Mouse (Mus musculus) hindbrain, postnatal 0 days (tissue): Measurements from ENCODE around the gene Zpbp. TPM values are rescaled to one million over a fixed set of nuclear protein-coding genes. Genes with fewer than 3 reads are reported as not detected.
A peak's percentile ranks its signal among the peaks of the same experiment; 100 is the strongest.

ENCODE experiments used
- ATAC-seq: fragments of 200-750 bp; cut with Nextera tagmentation; 2 replicates; pipeline ENCODE4 v1.8.0; 2017; ENCODE audit warnings: mild to moderate bottlenecking, moderate TSS enrichment, moderate library complexity
- DNase-seq: peaks from one replicate; pipeline ENCODE4 v3.0.0-alpha.2; 2015; ENCODE audit warnings: low spot score
- H3K27ac ChIP-seq: fragments of 300-500 bp; sonication (generic); 2 replicates; pipeline ENCODE4 v1.5.1; 2014; ENCODE audit warnings: mild to moderate bottlenecking
- H3K27me3 ChIP-seq: fragments of 300-500 bp; sonication (generic); 2 replicates; pipeline ENCODE4 v1.6.1; 2014; ENCODE audit warnings: low read length, mixed read lengths; ENCODE audit not compliant: insufficient read depth
- H3K36me3 ChIP-seq: fragments of 300-500 bp; sonication (generic); 2 replicates; pipeline ENCODE4 v1.6.1; 2014; ENCODE audit warnings: low read length, mixed read lengths; ENCODE audit not compliant: insufficient read depth
- H3K4me1 ChIP-seq: fragments of 300-500 bp; sonication (generic); 2 replicates; pipeline ENCODE4 v1.6.1; 2014; ENCODE audit warnings: antibody characterized with exemption, low read length, mixed read lengths; ENCODE audit not compliant: insufficient read depth
- H3K4me2 ChIP-seq: fragments of 300-500 bp; sonication (generic); 2 replicates; pipeline ENCODE4 v1.6.1; 2014; ENCODE audit warnings: low read depth, mild to moderate bottlenecking, low read length, moderate library complexity, mixed read lengths
- H3K4me3 ChIP-seq: fragments of 300-500 bp; sonication (generic); 2 replicates; pipeline ENCODE4 v1.5.1; 2014; ENCODE audit warnings: low read length
- H3K9ac ChIP-seq: fragments of 300-500 bp; sonication (generic); replicated peaks from 2 replicates; pipeline ENCODE4 v1.6.1; 2014; ENCODE audit warnings: mild to moderate bottlenecking, low read length, moderate library complexity, mixed read lengths
- H3K9me3 ChIP-seq: fragments of 300-500 bp; sonication (generic); 2 replicates; pipeline ENCODE4 v1.6.1; 2016; ENCODE audit warnings: low read length, mixed read lengths
- CTCF ChIP-seq: IDR thresholded peaks from 2 replicates; pipeline ENCODE4 v1.5.1; 2016; ENCODE audit warnings: antibody characterized with exemption, control low read depth, low read depth
- WGBS: fragments of 180-500 bp; shearing (Covaris S2); extraction: QIAGEN DNeasy Blood & Tissue Kit; methylation state at CpG from one replicate; pipeline ENCODE4 v1.1.7; 2014; 5-methylcytosine and 5-hydroxymethylcytosine counted together
- polyA plus RNA-seq: library from polyadenylated mRNA; unstranded; fragments of >200 nt; fragmentation: Nextera tagmentation; extraction: Ambion mirVana; gene quantifications from 2 replicates; pipeline ENCODE4 v1.2.1, GENCODE M21; 2015
- total RNA-seq: library from RNA; depleted of rRNA; stranded (reverse); fragments of >200 nt; gene quantifications from 2 replicates; pipeline ENCODE4 v1.2.3, GENCODE M21; 2014; rRNA removed

Zpbp gene
- total and polyA plus RNA-seq, 2 experiments from 2014 or later = 2.7 to 3.4 TPM

- no peak overlapping the region for H3K4me2 ChIP-seq
- no peaks in the 10 kb centered on the region for H3K27me3 ChIP-seq
- no peaks in the 10 kb centered on the region for H3K9me3 ChIP-seq
- no peaks in the 10 kb centered on the region for H3K4me1 ChIP-seq
- WGBS = 89% methylated on average over 5 of the region's 5 CpGs
- H3K4me3 ChIP-seq = no peak overlapping the region
- H3K9ac ChIP-seq = no peak overlapping the region
- TF ChIP-seq CTCF = no peak
- no peak overlapping the region for H3K27ac ChIP-seq
- ATAC-seq = no peak
- no peaks in the 10 kb centered on the region for H3K36me3 ChIP-seq
- DNase-seq = no peak
Measured at GRCm38 (mm10) chr11:11371305-11371704, 90.9 kb downstream of the Zpbp start.

- Histone ChIP-seq H3K4me1 (no peaks in the 10 kb centered on the region), H3K27ac (no peak overlapping the region), H3K9me3 (no peaks in the 10 kb centered on the region), H3K9ac (no peak overlapping the region), H3K4me2 (no peak overlapping the region), H3K4me3 (no peak overlapping the region), H3K27me3 (no peaks in the 10 kb centered on the region), H3K36me3 (no peaks in the 10 kb centered on the region)
- TF ChIP-seq CTCF = no peak
- 80% methylated on average over 3 of the region's 3 CpGs for WGBS
- DNase-seq = no peak
- ATAC-seq = no peak
Measured at GRCm38 (mm10) chr11:11283512-11283911, 178.7 kb downstream of the Zpbp start.

- DNase-seq = no peak
- no peak for ATAC-seq
- H3K36me3 ChIP-seq = no peaks in the 10 kb centered on the region
- no peaks in the 10 kb centered on the region for H3K4me1 ChIP-seq
- TF ChIP-seq CTCF = no peak
- H3K27me3 ChIP-seq = no peaks in the 10 kb centered on the region
- H3K9ac ChIP-seq = no peak overlapping the region
- H3K27ac ChIP-seq = no peak overlapping the region
- H3K9me3 ChIP-seq = no peaks in the 10 kb centered on the region
- no peak overlapping the region for H3K4me2 ChIP-seq
- no peak overlapping the region for H3K4me3 ChIP-seq
Measured at GRCm38 (mm10) chr11:11280128-11280527, 182.1 kb downstream of the Zpbp start.

GRCm38 (mm10) chr11:11257348-11257747 is 204.9 kb downstream of the Zpbp start:
- no peak for TF ChIP-seq CTCF
- 79% methylated on average over 1 of the region's 1 CpGs for WGBS
- no peaks in the 10 kb centered on the region for H3K9me3 ChIP-seq
- H3K27me3 ChIP-seq = no peaks in the 10 kb centered on the region
- H3K36me3 ChIP-seq = no peaks in the 10 kb centered on the region
- ATAC-seq (no peak), DNase-seq (no peak)
- no peaks in the 10 kb centered on the region for H3K4me1 ChIP-seq
- no peak overlapping the region for H3K4me3 ChIP-seq
- no peak overlapping the region for H3K4me2 ChIP-seq
- no peak overlapping the region for H3K27ac ChIP-seq
- no peak overlapping the region for H3K9ac ChIP-seq

DNA sequence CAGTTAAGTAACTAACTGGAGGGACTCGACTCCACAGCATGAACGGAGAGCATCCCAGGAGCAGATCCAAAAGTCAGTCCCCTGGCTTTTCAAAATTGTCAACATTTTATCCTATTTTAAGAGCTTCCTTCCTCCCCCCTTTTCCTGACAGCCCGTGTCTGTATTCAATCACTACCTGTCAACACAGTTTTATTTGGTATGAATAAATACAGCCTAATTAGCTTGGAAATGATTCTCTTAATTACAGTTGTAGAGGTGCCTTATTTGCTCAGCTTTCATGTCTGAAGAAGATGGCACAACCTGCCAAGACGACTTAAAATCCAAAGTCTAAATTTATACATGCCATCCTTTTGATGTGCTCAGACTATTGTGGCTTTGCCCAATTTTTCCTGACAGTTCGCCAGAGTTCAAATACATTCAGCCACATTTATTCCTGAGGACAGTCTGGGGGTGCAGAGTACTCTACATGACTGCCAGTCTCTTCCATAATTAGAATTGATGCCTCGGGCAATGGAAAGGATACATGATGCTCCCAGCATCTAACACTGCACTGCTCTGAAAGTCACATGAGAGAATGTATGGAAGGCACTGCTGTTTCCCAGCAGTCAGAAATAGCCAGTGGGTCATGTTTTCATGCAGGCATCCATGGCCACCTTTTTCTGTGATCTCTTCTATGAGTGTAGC is 219.4 kb downstream of the Zpbp start:
- Histone ChIP-seq H3K27ac (no peak overlapping the region), H3K4me1 (no peaks in the 10 kb centered on the region), H3K36me3 (no peaks in the 10 kb centered on the region), H3K9me3 (no peaks in the 10 kb centered on the region), H3K4me3 (no peak overlapping the region), H3K4me2 (no peak overlapping the region), H3K9ac (no peak overlapping the region), H3K27me3 (no peaks in the 10 kb centered on the region)
- no peak for TF ChIP-seq CTCF
- 64% methylated on average over 6 of the region's 6 CpGs for WGBS
- peak; percentile 40; the same call in 1 of the 2 replicates for ATAC-seq
- no peak for DNase-seq

DNA sequence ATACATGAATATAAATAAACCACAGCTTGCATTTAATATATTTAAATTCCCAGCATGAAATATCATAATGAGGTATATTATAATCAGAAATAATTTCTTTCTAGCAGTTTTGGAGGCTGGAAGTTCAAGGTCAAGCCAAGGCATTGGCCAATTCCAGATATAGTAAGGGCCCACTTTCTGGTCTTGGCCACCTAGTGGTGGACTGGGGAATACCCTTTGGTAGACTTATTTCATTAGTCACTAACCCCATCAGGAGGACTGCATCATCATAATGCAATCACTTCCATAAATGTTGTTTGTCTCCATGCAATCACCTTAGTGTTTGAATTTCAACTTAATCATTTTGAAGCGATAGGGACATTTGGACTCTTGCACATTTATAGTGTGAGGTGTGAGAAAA is 222.9 kb downstream of the Zpbp start:
- peak; percentile 48 for TF ChIP-seq CTCF
- H3K27ac ChIP-seq = no peak overlapping the region
- no peaks in the 10 kb centered on the region for H3K4me1 ChIP-seq
- WGBS = 85% methylated on average over 1 of the region's 1 CpGs
- no peaks in the 10 kb centered on the region for H3K9me3 ChIP-seq
- H3K4me3 ChIP-seq = no peak overlapping the region
- H3K27me3 ChIP-seq = no peaks in the 10 kb centered on the region
- DNase-seq (no peak), ATAC-seq (no peak)
- H3K4me2 ChIP-seq = no peak overlapping the region
- no peaks in the 10 kb centered on the region for H3K36me3 ChIP-seq
- H3K9ac ChIP-seq = no peak overlapping the region

Other genes starting within 250 kb of the Zpbp start
- gene Spata48, start 314 bp downstream of the Zpbp start, total RNA-seq = 0.26 TPM in 1 of 2 replicates, not detected in the other
- 0.83 and 2.7 TPM in 2 replicates for gene Spata48, start 314 bp downstream of the Zpbp start, polyA plus RNA-seq
- not detected in 2 replicates for gene 4930512M02Rik, start 165.4 kb upstream of the Zpbp start, total RNA-seq
- not detected in 2 replicates for gene 4930512M02Rik, start 165.4 kb upstream of the Zpbp start, polyA plus RNA-seq
- gene Ikzf1, start 222.6 kb upstream of the Zpbp start, total RNA-seq = 4.0 and 4.6 TPM in 2 replicates
- 0.78 and 0.91 TPM in 2 replicates for gene Ikzf1, start 222.6 kb upstream of the Zpbp start, polyA plus RNA-seq